Mouse (Mus musculus) brain, adult 10 weeks (tissue): ENCODE measurements around the gene Vmn1r210. TPM values are rescaled to one million over a fixed set of nuclear protein-coding genes. Genes with fewer than 3 reads are reported as not detected.

Experiments
- polyA plus RNA-seq: library from polyadenylated mRNA; stranded (reverse); fragments of 350-450 nt; fragmentation: Illumina TruSeq; extraction: RNeasy Lipid Tissue Mini Kit (QIAGEN cat#74804); gene quantifications from one replicate; pipeline ENCODE4 v1.2.3, GENCODE M21; 2015; ENCODE audit warnings: low read depth, low replicate concordance

Gene Vmn1r210
- not detected for polyA plus RNA-seq

DNA sequence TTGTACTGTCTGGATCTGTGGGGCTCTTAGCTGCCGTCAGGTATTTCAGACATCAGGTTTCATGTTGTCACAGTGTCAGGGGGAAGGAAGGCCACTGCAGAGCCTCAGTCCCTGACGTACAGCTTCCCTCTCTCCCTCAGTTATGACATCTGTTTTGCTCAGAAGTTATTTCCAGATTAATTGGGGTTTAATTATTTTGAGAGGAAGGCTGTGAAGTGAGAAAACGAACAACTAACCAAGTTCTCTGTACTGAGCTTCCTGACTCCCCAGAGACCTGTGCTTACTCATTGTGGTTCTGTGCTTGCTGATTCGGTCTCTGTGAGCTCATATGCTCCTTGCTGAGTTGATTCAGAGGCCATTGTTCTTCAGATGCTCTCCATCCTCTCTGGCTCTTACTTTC lies at the start of gene Vmn1r210:
Vmn1r210 (minus strand) TSS at position 101 of the 400 bp plus-strand sequence.

GRCm38 (mm10) chr13:22857461-22857860 lies 26.3 kb upstream of the Vmn1r210 start, which contains the start of gene Vmn1r211:
Gene Vmn1r211, minus strand, starts transcription at chr13:22857561.

GRCm38 (mm10) chr13:22809582-22809981 lies 21.6 kb downstream of the Vmn1r210 start, which contains the start of gene Vmn1r209:
Gene Vmn1r209, minus strand, starts transcription at chr13:22809682.

GRCm38 (mm10) chr13:22777300-22777699 lies 53.8 kb downstream of the Vmn1r210 start, which contains the start of gene Vmn1r208:
Gene Vmn1r208, minus strand, starts transcription at chr13:22777400.

Other genes starting within 250 kb of the Vmn1r210 start
- gene Vmn1r205, start 238.3 kb downstream of the Vmn1r210 start, polyA plus RNA-seq = not detected
- not detected for gene Vmn1r206, start 207.1 kb downstream of the Vmn1r210 start, polyA plus RNA-seq
- not detected for gene Vmn1r207-ps, start 101.7 kb downstream of the Vmn1r210 start, polyA plus RNA-seq
- not detected for gene Vmn1r208, start 53.9 kb downstream of the Vmn1r210 start, polyA plus RNA-seq
- not detected for gene Vmn1r209, start 21.7 kb downstream of the Vmn1r210 start, polyA plus RNA-seq
- gene Vmn1r211, start 26.2 kb upstream of the Vmn1r210 start, polyA plus RNA-seq = not detected
- not detected for gene Vmn1r212, start 52.9 kb upstream of the Vmn1r210 start, polyA plus RNA-seq
- not detected for gene Vmn1r213, start 176.3 kb upstream of the Vmn1r210 start, polyA plus RNA-seq
- gene Vmn1r214, start 199.1 kb upstream of the Vmn1r210 start, polyA plus RNA-seq = not detected
- not detected for gene Vmn1r215, start 236.7 kb upstream of the Vmn1r210 start, polyA plus RNA-seq